Mouse (Mus musculus) C2C12 (cell line): ENCODE results near the gene Pdpk1. TPM values are rescaled to one million over a fixed set of nuclear protein-coding genes. Genes with fewer than 3 reads are reported as not detected.

Experiments
- H3K27me3 ChIP-seq: one replicate; pipeline ENCODE4 v1.6.1; 2011; ENCODE audit not compliant: control insufficient read depth, insufficient read depth, insufficient read length
- H3K36me3 ChIP-seq: one replicate; pipeline ENCODE4 v1.6.1; 2011; ENCODE audit not compliant: control insufficient read depth, insufficient read depth
- H3K4me3 ChIP-seq: one replicate; pipeline ENCODE4 v1.5.1; 2011; ENCODE audit warnings: mild to moderate bottlenecking, control low read depth; ENCODE audit not compliant: poor library complexity, insufficient read depth, severe bottlenecking
- H3K79me2 ChIP-seq: one replicate; pipeline ENCODE4 v1.6.1; 2011; ENCODE audit not compliant: control insufficient read depth, insufficient read depth
- H3K79me3 ChIP-seq: one replicate; pipeline ENCODE4 v1.6.1; 2011; ENCODE audit warnings: low read depth, control low read depth
- H3ac ChIP-seq: one replicate; pipeline ENCODE3; 2011; ENCODE audit warnings: low read depth; ENCODE audit not compliant: control insufficient read depth, insufficient read length
- CEBPB ChIP-seq: IDR thresholded peaks from one replicate; pipeline ENCODE4 v1.6.1; 2011; ENCODE audit warnings: low read depth, mild to moderate bottlenecking, control low read depth, moderate library complexity
- CTCF ChIP-seq: IDR thresholded peaks from one replicate; pipeline ENCODE4 v1.5.1; 2011; ENCODE audit not compliant: control insufficient read depth, insufficient read depth, insufficient read length
- FOSL1 ChIP-seq: IDR thresholded peaks from one replicate; pipeline ENCODE4 v1.8.0; 2011; ENCODE audit warnings: mild to moderate bottlenecking, low read length; ENCODE audit not compliant: poor library complexity, insufficient read depth, severe bottlenecking
- MAX ChIP-seq: IDR thresholded peaks from one replicate; pipeline ENCODE4 v1.6.1; 2011; ENCODE audit warnings: mild to moderate bottlenecking, control low read depth
- MYOD1 ChIP-seq: IDR thresholded peaks from one replicate; pipeline ENCODE4 v1.6.1; 2011; ENCODE audit warnings: low read depth; ENCODE audit not compliant: control insufficient read depth, insufficient read length
- MYOG ChIP-seq: IDR thresholded peaks from one replicate; pipeline ENCODE4 v1.6.1; 2011; ENCODE audit not compliant: control insufficient read depth, insufficient read length; ENCODE audit errors: extremely low read depth
- USF1 ChIP-seq: IDR thresholded peaks from one replicate; pipeline ENCODE4 v1.6.1; 2011; ENCODE audit warnings: low read depth, mild to moderate bottlenecking, control low read depth, moderate library complexity
- polyA plus RNA-seq: library from polyadenylated mRNA; unstranded; fragments of >200 nt; fragmentation: generic; extraction: Trizol; gene quantifications from one replicate; pipeline ENCODE4 v1.2.1, GENCODE M21; 2012; ENCODE audit warnings: missing spikeins

The Pdpk1 gene
- polyA plus RNA-seq, 1 experiment, result 7.4 TPM

DNA sequence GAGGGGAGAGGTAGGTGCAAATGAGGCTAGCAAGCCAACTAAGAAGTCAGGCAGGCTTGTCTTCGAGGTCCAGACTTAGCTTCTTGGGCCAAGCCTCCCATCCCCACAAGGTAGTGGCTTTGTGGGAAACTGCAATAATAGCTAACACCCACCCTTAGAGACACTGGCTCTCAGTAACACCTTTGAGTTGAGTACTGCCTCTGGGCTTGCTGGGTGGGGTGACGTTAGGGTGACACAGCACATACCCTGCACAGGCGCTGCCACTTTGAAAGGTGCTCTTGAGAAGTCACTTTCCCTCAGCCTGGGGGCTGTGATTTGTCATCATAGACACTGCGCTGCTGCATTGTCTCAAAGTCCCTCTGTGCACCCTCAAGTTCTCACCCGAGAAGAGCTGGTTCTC lies 43.0 kb upstream of the Pdpk1 start:
- Histone ChIP-seq H3ac (no peak overlapping the region), H3K36me3 (no peaks in the 10 kb centered on the region), H3K4me3 (no peak overlapping the region), H3K79me3 (no peaks in the 10 kb centered on the region), H3K79me2 (no peaks in the 10 kb centered on the region), H3K27me3 (no peaks in the 10 kb centered on the region)
- TF ChIP-seq CTCF, result no peak
- no peak for TF ChIP-seq MYOG
- no peak for TF ChIP-seq MYOD1
- no peak for TF ChIP-seq MAX
- no peak for TF ChIP-seq CEBPB
- no peak for TF ChIP-seq USF1
- no peak for TF ChIP-seq FOSL1

DNA sequence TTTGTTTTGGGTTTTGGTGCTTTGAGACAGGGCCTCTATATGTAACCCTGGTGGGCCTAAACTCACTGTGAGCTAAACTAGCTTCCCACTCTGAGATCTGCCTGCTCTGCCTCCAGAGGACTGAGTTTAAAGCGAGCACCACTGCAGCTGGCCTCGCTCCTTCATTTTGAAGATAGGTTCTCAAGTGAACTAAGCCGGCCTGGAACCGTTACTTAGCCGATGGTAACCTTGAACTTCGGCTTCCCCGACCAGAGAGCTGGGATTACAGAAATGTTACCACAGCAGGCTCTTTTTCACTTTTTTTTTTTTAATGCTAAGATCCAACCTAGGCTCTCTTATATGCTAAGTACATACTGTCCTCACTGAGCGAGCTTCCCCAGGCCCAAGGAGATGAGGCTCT lies 42.5 kb upstream of the Pdpk1 start:
- H3K79me3 ChIP-seq, result no peaks in the 10 kb centered on the region
- H3K79me2 ChIP-seq, result no peaks in the 10 kb centered on the region
- H3K27me3 ChIP-seq, result no peaks in the 10 kb centered on the region
- no peak for TF ChIP-seq FOSL1
- no peak for TF ChIP-seq MAX
- TF ChIP-seq CTCF, result no peak
- no peak for TF ChIP-seq USF1
- no peak for TF ChIP-seq CEBPB
- no peak for TF ChIP-seq MYOG
- TF ChIP-seq MYOD1, result no peak
- H3ac ChIP-seq, result no peak overlapping the region
- H3K36me3 ChIP-seq, result no peaks in the 10 kb centered on the region
- H3K4me3 ChIP-seq, result no peak overlapping the region

DNA sequence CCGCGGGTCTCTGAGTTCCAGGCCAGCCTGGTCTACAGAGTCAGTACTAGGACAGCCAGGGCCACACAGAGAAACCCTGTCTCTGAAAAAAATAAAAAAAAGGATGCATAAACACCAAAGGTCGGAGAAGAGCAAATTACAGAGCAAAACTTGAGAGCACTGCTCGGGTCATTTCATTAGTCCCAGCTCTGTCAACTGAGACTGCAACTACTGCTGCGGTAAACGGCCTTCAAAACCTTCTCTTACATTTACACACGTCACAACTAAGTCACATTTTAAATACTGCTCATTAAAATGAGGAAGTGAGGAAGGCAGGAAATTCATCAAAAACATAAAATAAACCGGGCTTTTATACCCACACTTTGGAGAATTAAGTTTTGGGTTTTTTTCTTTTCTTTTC lies 42.1 kb upstream of the Pdpk1 start:
- no peaks in the 10 kb centered on the region for H3K36me3 ChIP-seq
- H3ac ChIP-seq, result no peak overlapping the region
- no peaks in the 10 kb centered on the region for H3K79me2 ChIP-seq
- H3K4me3 ChIP-seq, result no peak overlapping the region
- TF ChIP-seq CTCF (no peak), MYOG (no peak), MAX (no peak), MYOD1 (no peak), CEBPB (no peak), USF1 (no peak), FOSL1 (no peak)
- no peaks in the 10 kb centered on the region for H3K27me3 ChIP-seq
- H3K79me3 ChIP-seq, result no peaks in the 10 kb centered on the region

DNA sequence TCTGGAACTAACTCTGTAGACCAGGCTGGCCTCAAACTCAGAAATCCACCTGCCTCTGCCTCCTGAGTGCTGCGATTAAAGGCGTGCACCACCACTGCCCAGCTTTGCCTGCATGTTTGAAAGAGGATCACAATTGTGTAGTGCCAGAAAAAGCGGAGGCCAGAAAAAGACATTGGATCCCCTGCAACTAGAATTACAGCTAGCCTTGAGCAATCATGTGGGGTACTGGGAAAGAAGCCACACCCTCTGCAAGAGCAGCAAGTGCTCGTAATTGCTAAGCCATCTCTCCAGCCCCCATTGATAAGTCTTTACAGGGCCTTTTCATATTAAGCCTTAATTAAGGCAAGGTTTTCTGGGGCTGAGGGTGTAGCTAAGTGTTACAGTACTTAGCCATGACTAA lies 40.8 kb upstream of the Pdpk1 start:
- no peaks in the 10 kb centered on the region for H3K79me3 ChIP-seq
- TF ChIP-seq MYOG, result no peak
- no peak for TF ChIP-seq MYOD1
- no peak for TF ChIP-seq CEBPB
- TF ChIP-seq CTCF, result no peak
- TF ChIP-seq USF1, result no peak
- no peak overlapping the region for H3K4me3 ChIP-seq
- no peak overlapping the region for H3ac ChIP-seq
- no peaks in the 10 kb centered on the region for H3K36me3 ChIP-seq
- no peaks in the 10 kb centered on the region for H3K27me3 ChIP-seq
- no peaks in the 10 kb centered on the region for H3K79me2 ChIP-seq

DNA sequence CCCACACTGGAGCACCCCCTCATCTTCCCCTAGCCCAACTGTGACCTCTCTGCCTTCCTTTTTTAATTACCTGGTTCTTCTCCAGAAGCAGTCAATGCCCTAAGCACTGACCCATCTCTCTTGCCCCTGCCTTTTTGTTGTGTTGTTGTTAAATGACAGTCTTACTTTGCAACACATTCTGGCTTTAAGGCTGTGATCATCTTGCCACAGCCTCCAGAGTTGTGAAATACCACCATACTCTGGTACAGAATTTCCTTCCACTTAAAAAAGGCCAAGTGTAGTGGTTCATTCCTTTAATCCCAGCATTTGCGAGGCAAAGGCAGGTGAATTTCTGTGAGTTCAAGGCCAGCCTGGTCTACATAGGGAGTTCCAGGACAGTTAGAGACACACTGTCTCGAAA lies 40.2 kb upstream of the Pdpk1 start:
- H3K79me3 ChIP-seq, result no peaks in the 10 kb centered on the region
- H3K79me2 ChIP-seq, result no peaks in the 10 kb centered on the region
- H3ac ChIP-seq, result no peak overlapping the region
- TF ChIP-seq MYOG (no peak), MYOD1 (no peak), FOSL1 (no peak), MAX (no peak), CTCF (no peak), USF1 (no peak), CEBPB (no peak)
- H3K36me3 ChIP-seq, result no peaks in the 10 kb centered on the region
- H3K4me3 ChIP-seq, result no peak overlapping the region
- H3K27me3 ChIP-seq, result no peaks in the 10 kb centered on the region

DNA sequence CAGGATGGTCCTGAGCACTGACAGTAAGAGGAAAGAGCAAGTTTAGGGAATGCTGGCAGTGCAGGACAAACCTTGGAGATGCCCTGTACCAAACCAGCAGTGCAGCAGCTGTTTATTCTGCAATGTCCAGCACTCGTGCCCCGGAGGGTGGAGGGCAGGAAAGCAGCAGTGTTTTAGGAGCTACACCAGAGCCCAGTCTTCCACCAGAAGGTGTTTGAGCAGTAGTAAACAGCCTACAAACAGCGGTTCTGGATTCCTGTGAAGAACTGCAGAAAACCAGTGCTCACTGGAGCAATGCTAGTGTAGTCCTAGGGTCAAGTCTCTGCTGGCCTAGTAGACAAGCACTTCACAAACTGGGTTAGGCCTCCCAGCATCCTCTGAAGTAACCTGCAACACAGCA lies 23.5 kb upstream of the Pdpk1 start:
- TF ChIP-seq CTCF, result no peak
- TF ChIP-seq FOSL1, result no peak
- no peak for TF ChIP-seq MAX
- no peak overlapping the region for H3K4me3 ChIP-seq
- H3K27me3 ChIP-seq, result no peaks in the 10 kb centered on the region

More for the DNA sequence above, 23.5 kb upstream of the Pdpk1 start:
- no peaks in the 10 kb centered on the region for H3K79me3 ChIP-seq
- no peaks in the 10 kb centered on the region for H3K79me2 ChIP-seq
- no peaks in the 10 kb centered on the region for H3K36me3 ChIP-seq
- no peak overlapping the region for H3ac ChIP-seq
